Mouse (Mus musculus): ENCODE results near the gene Gsta4. TPM values are rescaled to one million over a fixed set of nuclear protein-coding genes. Genes with fewer than 3 reads are reported as not detected.
"Not testable (repeated sequence)": the region's sequence is repeated elsewhere in the genome, so short reads cannot be mapped to it uniquely, and the experiment has no call there.

Gene Gsta4
- polyA plus RNA-seq (2015; fragmentation: Nextera tagmentation; extraction: Ambion mirVana) = 109 and 115 TPM in 2 replicates

GRCm38 (mm10) chr9:78182474-78182873 lies at the start of gene Gsta4:
TSS of gene Gsta4 (plus strand) at chr9:78182774.
- H3K9me3 ChIP-seq (replicated peaks); H3K27me3 ChIP-seq; H3K9ac ChIP-seq; ATAC-seq (replicated peaks; ENCODE audit: low FRiP score); H3K36me3 ChIP-seq; H3K4me2 ChIP-seq; H3K27ac ChIP-seq; H3K4me1 ChIP-seq; H3K4me3 ChIP-seq (replicated peaks): not testable (repeated sequence)
- 96% methylated on average over 4 of the region's 7 CpGs for WGBS

GRCm38 (mm10) chr9:78135658-78136057 lies 46.9 kb upstream of the Gsta4 start:
- H3K27me3 ChIP-seq = no peaks in the 10 kb centered on the region
- 0 out of 2 replicates have a peak, but pooled peaks have one; percentile 40 for ATAC-seq (replicated peaks; ENCODE audit: low FRiP score)
- no peaks in the 10 kb centered on the region for H3K4me1 ChIP-seq
- no peak overlapping the region for H3K4me3 ChIP-seq (replicated peaks)
- H3K27ac ChIP-seq = no peak overlapping the region
- H3K36me3 ChIP-seq = peaks cover 62% of the 10 kb centered on the region
- H3K4me2 ChIP-seq = no peak overlapping the region
- 41% methylated on average over 7 of the region's 7 CpGs for WGBS
- no peak overlapping the region for H3K9ac ChIP-seq
- H3K9me3 ChIP-seq (replicated peaks) = no peaks in the 10 kb centered on the region

- Histone ChIP-seq H3K36me3 (peaks cover 60% of the 10 kb centered on the region), H3K9me3 (replicated peaks) (no peaks in the 10 kb centered on the region), H3K4me3 (replicated peaks) (no peak overlapping the region), H3K4me1 (no peaks in the 10 kb centered on the region), H3K27ac (no peak overlapping the region), H3K9ac (no peak overlapping the region), H3K4me2 (no peak overlapping the region), H3K27me3 (no peaks in the 10 kb centered on the region)
- ATAC-seq (replicated peaks; ENCODE audit: low FRiP score) = no peak
- 73% methylated on average over 9 of the region's 9 CpGs for WGBS
These were observed 44.4 kb upstream of the Gsta4 start for GRCm38 (mm10) chr9:78138044-78138676.

- Histone ChIP-seq H3K27me3 (no peaks in the 10 kb centered on the region), H3K4me3 (replicated peaks) (no peak overlapping the region), H3K4me1 (no peaks in the 10 kb centered on the region), H3K27ac (no peak overlapping the region), H3K36me3 (peaks cover 61% of the 10 kb centered on the region), H3K9ac (no peak overlapping the region), H3K4me2 (no peak overlapping the region), H3K9me3 (replicated peaks) (no peaks in the 10 kb centered on the region)
- no peak for ATAC-seq (replicated peaks; ENCODE audit: low FRiP score)
- WGBS = 80% methylated on average over 4 of the region's 4 CpGs
These were observed 43.1 kb upstream of the Gsta4 start for GRCm38 (mm10) chr9:78139463-78139862.

GRCm38 (mm10) chr9:78146099-78146498 lies 36.5 kb upstream of the Gsta4 start:
- 71% methylated on average over 4 of the region's 4 CpGs for WGBS
- no peaks in the 10 kb centered on the region for H3K27me3 ChIP-seq
- no peak overlapping the region for H3K9ac ChIP-seq
- no peak for ATAC-seq (replicated peaks; ENCODE audit: low FRiP score)
- H3K36me3 ChIP-seq = peaks cover 64% of the 10 kb centered on the region
- no peaks in the 10 kb centered on the region for H3K4me1 ChIP-seq
- no peak overlapping the region for H3K27ac ChIP-seq
- no peak overlapping the region for H3K4me2 ChIP-seq
- no peaks in the 10 kb centered on the region for H3K9me3 ChIP-seq (replicated peaks)
- no peak overlapping the region for H3K4me3 ChIP-seq (replicated peaks)

- no peaks in the 10 kb centered on the region for H3K4me1 ChIP-seq
- H3K36me3 ChIP-seq = peaks cover 64% of the 10 kb centered on the region
- no peak overlapping the region for H3K9ac ChIP-seq
- H3K27me3 ChIP-seq = no peaks in the 10 kb centered on the region
- H3K9me3 ChIP-seq (replicated peaks) = no peaks in the 10 kb centered on the region
- H3K27ac ChIP-seq = no peak overlapping the region
- ATAC-seq (replicated peaks; ENCODE audit: low FRiP score) = no peak
- H3K4me2 ChIP-seq = no peak overlapping the region
- no peak overlapping the region for H3K4me3 ChIP-seq (replicated peaks)
- 84% methylated on average over 6 of the region's 6 CpGs for WGBS
These were observed 35.9 kb upstream of the Gsta4 start for GRCm38 (mm10) chr9:78146627-78147026.

- Histone ChIP-seq H3K4me2 (no peak overlapping the region), H3K9me3 (replicated peaks) (no peaks in the 10 kb centered on the region), H3K36me3 (peaks cover 59% of the 10 kb centered on the region), H3K9ac (no peak overlapping the region), H3K27me3 (no peaks in the 10 kb centered on the region), H3K4me3 (replicated peaks) (no peak overlapping the region), H3K4me1 (no peaks in the 10 kb centered on the region), H3K27ac (no peak overlapping the region)
- WGBS = 91% methylated on average over 6 of the region's 6 CpGs
- ATAC-seq (replicated peaks; ENCODE audit: low FRiP score) = no peak
These were observed 34.4 kb upstream of the Gsta4 start for GRCm38 (mm10) chr9:78148149-78148548.

GRCm38 (mm10) chr9:78149770-78150169 lies 32.8 kb upstream of the Gsta4 start:
- 89% methylated on average over 2 of the region's 2 CpGs for WGBS
- not testable (repeated sequence) for H3K9me3 ChIP-seq (replicated peaks); ATAC-seq (replicated peaks; ENCODE audit: low FRiP score)

GRCm38 (mm10) chr9:78154211-78154977 lies 28.2 kb upstream of the Gsta4 start:
- H3K4me3 ChIP-seq (replicated peaks) = no peak overlapping the region
- H3K4me2 ChIP-seq = no peak overlapping the region
- no peaks in the 10 kb centered on the region for H3K9me3 ChIP-seq (replicated peaks)
- ATAC-seq (replicated peaks; ENCODE audit: low FRiP score) = peak; percentile 75
- H3K27me3 ChIP-seq = no peaks in the 10 kb centered on the region
- H3K9ac ChIP-seq = no peak overlapping the region
- H3K4me1 ChIP-seq = no peaks in the 10 kb centered on the region
- H3K36me3 ChIP-seq = peaks cover 61% of the 10 kb centered on the region
- H3K27ac ChIP-seq = peak overlapping the region; percentile 79
- WGBS = 65% methylated on average over 11 of the region's 11 CpGs

More at GRCm38 (mm10) chr9:78149770-78150169, 32.8 kb upstream of the Gsta4 start:
- not testable (repeated sequence) for H3K9ac ChIP-seq; H3K4me2 ChIP-seq; H3K27me3 ChIP-seq; H3K4me1 ChIP-seq; H3K27ac ChIP-seq; H3K4me3 ChIP-seq (replicated peaks)
- H3K36me3 ChIP-seq = peaks cover 53% of the 10 kb centered on the region

GRCm38 (mm10) chr9:78157221-78157620 lies 25.4 kb upstream of the Gsta4 start:
- ATAC-seq (replicated peaks; ENCODE audit: low FRiP score) = no peak
- H3K4me3 ChIP-seq (replicated peaks) = no peak overlapping the region
- H3K9ac ChIP-seq = no peak overlapping the region
- H3K27me3 ChIP-seq = no peaks in the 10 kb centered on the region
- 91% methylated on average over 1 of the region's 1 CpGs for WGBS
- H3K36me3 ChIP-seq = peaks cover 70% of the 10 kb centered on the region
- no peaks in the 10 kb centered on the region for H3K4me1 ChIP-seq
- no peaks in the 10 kb centered on the region for H3K9me3 ChIP-seq (replicated peaks)
- H3K4me2 ChIP-seq = no peak overlapping the region
- no peak overlapping the region for H3K27ac ChIP-seq

- Histone ChIP-seq H3K36me3 (peaks cover 92% of the 10 kb centered on the region), H3K4me1 (no peaks in the 10 kb centered on the region), H3K9ac (no peak overlapping the region), H3K4me2 (no peak overlapping the region), H3K9me3 (replicated peaks) (no peaks in the 10 kb centered on the region), H3K4me3 (replicated peaks) (no peak overlapping the region), H3K27ac (no peak overlapping the region), H3K27me3 (no peaks in the 10 kb centered on the region)
- WGBS = 74% methylated on average over 10 of the region's 10 CpGs
- ATAC-seq (replicated peaks; ENCODE audit: low FRiP score) = no peak
These were observed 19.3 kb upstream of the Gsta4 start for GRCm38 (mm10) chr9:78163291-78163690.

- WGBS = 93% methylated on average over 3 of the region's 3 CpGs
- Histone ChIP-seq H3K27me3 (no peaks in the 10 kb centered on the region), H3K36me3 (peaks cover 84% of the 10 kb centered on the region)
These were observed 17.8 kb upstream of the Gsta4 start for GRCm38 (mm10) chr9:78164741-78165140.

More at GRCm38 (mm10) chr9:78164741-78165140, 17.8 kb upstream of the Gsta4 start:
- Histone ChIP-seq H3K9me3 (replicated peaks) (no peaks in the 10 kb centered on the region), H3K27ac (no peak overlapping the region), H3K4me1 (no peaks in the 10 kb centered on the region), H3K4me2 (no peak overlapping the region), H3K4me3 (replicated peaks) (no peak overlapping the region), H3K9ac (no peak overlapping the region)
- ATAC-seq (replicated peaks; ENCODE audit: low FRiP score) = no peak

Data from kidney, embryonic 15.5 days (tissue).